Mouse (Mus musculus) forelimb bud, embryonic 11.5 days (tissue): ENCODE results near the gene Hrh2.

Experiments
- DNase-seq: peaks from one replicate; pipeline ENCODE4 v3.0.0-alpha.2; 2012; ENCODE audit warnings: low read depth, low spot score

The Hrh2 gene

GRCm38 (mm10) chr13:54263641-54264040 lies 71.7 kb downstream of the Hrh2 start:
- DNase-seq, result no peak

DNA sequence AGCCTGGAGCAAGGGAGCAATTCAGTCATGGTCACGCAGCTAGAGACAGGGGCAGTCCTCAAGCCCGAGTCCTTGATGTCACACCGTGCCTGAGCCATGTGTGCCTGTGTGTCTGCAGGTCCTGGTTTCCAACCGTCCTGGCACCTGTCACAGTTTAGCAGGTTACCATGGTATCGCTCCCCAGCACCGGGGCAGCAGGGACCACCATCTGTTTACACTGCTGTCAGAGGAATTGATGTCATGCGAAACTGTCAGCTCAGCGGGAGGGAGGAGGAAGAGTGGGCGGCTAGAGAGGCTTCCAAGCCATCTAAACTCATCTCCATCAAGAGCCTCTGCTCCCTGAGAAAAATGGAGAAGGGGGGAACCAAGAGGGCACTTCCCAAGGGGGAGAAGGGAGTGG lies 74.5 kb downstream of the Hrh2 start:
- no peak for DNase-seq

DNA sequence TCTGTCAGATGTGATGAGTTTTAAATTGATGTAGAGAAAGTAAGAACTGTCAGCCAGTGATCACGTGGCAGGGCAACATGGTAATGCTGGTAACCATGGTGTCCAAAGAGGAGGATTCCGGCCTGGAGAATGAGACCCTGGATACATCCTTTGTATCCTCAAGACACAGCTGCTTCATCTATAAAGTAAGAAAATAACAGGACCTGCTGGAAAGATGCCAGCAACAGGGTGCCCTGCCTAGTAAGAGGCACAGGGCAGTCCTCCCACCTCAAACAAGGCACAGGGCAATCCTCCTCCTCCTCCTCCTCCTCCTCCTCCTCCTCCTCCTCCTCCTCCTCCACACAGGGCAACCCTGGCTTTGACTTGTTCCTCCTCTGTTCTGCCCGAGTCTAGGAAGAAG lies 77.2 kb downstream of the Hrh2 start:
- DNase-seq, result no peak

DNA sequence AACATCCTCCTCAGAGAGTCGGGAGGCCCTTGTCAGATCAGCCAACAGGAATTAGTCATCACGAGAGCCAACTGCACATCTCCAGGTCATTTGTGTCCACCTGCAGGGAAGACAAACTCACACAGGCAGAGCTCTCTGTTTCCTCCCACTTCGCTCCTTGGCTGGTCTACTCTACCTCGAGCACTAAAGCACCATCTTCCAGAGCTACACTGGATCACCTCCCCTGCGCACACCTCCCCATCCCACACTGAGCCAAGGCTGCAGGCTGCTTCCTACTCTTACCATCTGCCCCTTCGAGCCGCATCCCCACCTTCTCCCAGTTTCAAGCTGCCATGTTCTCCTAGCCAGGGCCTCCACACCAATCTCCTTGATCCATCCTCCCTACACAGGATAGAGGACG lies 77.7 kb downstream of the Hrh2 start:
- no peak for DNase-seq

- DNase-seq, result no peak
Measured at GRCm38 (mm10) chr13:54272076-54272475, 80.1 kb downstream of the Hrh2 start.

DNA sequence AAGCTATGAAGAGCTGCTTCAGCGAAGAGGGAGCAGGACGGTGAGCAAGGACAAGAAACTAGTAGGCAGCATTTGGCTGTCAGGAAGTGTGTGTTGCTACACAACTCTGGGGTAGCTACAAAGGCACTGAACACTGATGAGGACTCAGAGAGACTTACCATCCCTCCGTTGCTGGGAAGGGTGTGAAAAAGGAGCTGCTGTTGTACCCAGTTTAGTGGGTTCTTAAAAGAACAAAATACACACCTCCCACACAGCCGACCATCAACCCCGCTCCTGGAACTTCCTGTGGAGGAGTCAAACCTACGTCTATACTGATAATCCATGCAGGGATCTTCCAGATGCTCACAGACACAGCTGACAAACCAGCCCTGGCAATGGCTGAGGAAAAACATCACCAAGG lies 85.5 kb downstream of the Hrh2 start:
- DNase-seq, result no peak

- DNase-seq, result no peak
Measured at GRCm38 (mm10) chr13:54280366-54280765, 88.4 kb downstream of the Hrh2 start.

DNA sequence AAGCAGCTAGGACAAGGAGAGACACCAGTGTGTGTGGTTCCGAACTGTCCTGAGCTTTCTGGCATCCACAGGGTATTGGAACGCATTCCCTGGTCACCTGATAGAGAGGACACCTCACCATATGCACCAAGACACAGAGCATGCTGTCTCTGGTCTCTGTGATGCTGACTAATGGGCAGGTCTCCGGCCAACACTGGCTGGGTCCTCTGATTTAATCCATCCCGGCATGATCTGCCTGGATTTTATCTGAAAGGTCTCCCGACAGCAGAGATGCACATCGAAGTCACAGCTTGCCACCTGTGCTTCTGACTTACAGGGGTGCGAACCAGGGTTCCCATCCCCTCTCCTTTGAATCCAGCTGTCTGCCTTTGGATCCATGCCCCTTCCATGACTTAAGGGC lies 89.2 kb downstream of the Hrh2 start:
- DNase-seq, result no peak

DNA sequence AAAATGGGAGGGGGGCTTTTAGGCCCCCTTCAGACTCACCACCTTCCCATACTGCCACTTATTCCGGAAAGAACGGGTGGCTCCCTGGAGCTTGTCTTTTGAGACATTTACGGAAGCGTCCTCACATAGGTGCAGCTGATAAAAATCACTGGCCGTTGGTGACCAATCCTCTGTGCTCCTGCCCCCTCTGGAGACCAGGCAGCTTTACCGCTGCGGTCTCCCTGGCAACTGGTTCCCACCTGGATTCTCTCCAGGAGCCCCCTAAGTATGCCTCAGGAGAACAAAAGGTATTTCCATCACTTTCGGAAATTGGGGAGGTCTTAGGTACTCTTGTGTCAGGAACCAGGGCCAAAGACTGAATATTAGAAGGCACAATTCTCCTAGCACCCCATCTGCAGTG lies 89.7 kb downstream of the Hrh2 start:
- DNase-seq, result no peak

GRCm38 (mm10) chr13:54282149-54282860 lies 90.4 kb downstream of the Hrh2 start:
- peak; percentile 23 for DNase-seq

DNA sequence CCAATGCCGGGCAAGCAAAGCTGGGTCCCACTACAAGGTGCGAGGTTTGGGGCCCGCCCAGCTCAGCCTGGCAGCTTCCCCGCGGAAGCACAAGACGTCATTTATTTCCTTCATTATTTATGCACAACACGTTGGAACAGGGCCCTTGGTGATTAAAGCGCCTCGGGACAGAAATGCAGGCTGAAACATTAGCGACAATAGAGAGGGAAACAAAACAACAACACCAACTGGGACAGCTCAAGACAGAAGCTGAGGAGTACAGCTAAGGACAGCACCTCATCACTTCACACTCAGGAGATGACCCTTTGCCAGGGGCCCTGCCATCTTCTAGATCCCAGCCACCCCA lies 90.9 kb downstream of the Hrh2 start:
- no peak for DNase-seq
